ENCODE assay signal across 16 mouse cellular contexts in genomic region chr10:68589530-68590252, GRCm38 (mm10). TPM values are rescaled to one million over a fixed set of nuclear protein-coding genes. Genes with fewer than 3 reads are reported as not detected.
A peak's percentile ranks its signal among the peaks of the same experiment; 100 is the strongest.
DNase-seq lines count a peak whose midpoint lies in the region; ATAC-seq lines count a peak whose summit lies in the region.
"Had no signal": no experiment of that assay in that cellular context is flagged by ENCODE, and none has a peak within 500 bp of the region (broad histone marks: within the 10 kb centered on the region; RNA-seq: fewer than 3 reads in every experiment).

No protein-coding gene starts in this region.

- H3K36me3 ChIP-seq in hindbrain, embryonic 15.5 days: no peaks in the 10 kb centered on the region
- H3K36me3 ChIP-seq in hindbrain, embryonic 12.5 days: no peaks in the 10 kb centered on the region
- H3K36me3 ChIP-seq in midbrain, embryonic 14.5 days (ENCODE audit: control insufficient read depth, insufficient read depth, low read length): no peaks in the 10 kb centered on the region
- no peaks in the 10 kb centered on the region for H3K36me3 ChIP-seq in midbrain, embryonic 15.5 days (replicated peaks)
- no peaks in the 10 kb centered on the region for H3K36me3 ChIP-seq in intestine, embryonic 15.5 days
- H3K36me3 ChIP-seq: liver, embryonic 15.5 days; midbrain, embryonic 10.5 days had no signal

- no peak overlapping the region for H3K27ac ChIP-seq in hindbrain, embryonic 15.5 days (replicated peaks)
- no peak overlapping the region for H3K27ac ChIP-seq in hindbrain, embryonic 12.5 days
- H3K27ac ChIP-seq in midbrain, embryonic 14.5 days (replicated peaks; ENCODE audit: low read depth, low read length): no peak overlapping the region
- no peak overlapping the region for H3K27ac ChIP-seq in midbrain, embryonic 15.5 days
- H3K27ac ChIP-seq in intestine, embryonic 15.5 days: no peak overlapping the region
- H3K27ac ChIP-seq: liver, embryonic 15.5 days; midbrain, embryonic 10.5 days; stomach, postnatal 0 days had no signal

- H3K9ac ChIP-seq in hindbrain, embryonic 15.5 days: no peak overlapping the region
- no peak overlapping the region for H3K9ac ChIP-seq in hindbrain, embryonic 12.5 days
- H3K9ac ChIP-seq in midbrain, embryonic 14.5 days (replicated peaks; ENCODE audit: low read length): no peak overlapping the region
- H3K9ac ChIP-seq in midbrain, embryonic 15.5 days: no peak overlapping the region
- no peak overlapping the region for H3K9ac ChIP-seq in intestine, embryonic 15.5 days
- H3K9ac ChIP-seq: liver, embryonic 15.5 days had no signal

- 56% methylated on average over 11 of the region's 11 CpGs for WGBS in hindbrain, embryonic 15.5 days
- WGBS in hindbrain, embryonic 12.5 days: 74% methylated on average over 11 of the region's 11 CpGs
- 77% methylated on average over 11 of the region's 11 CpGs for WGBS in midbrain, embryonic 14.5 days
- 61% methylated on average over 11 of the region's 11 CpGs for WGBS in midbrain, embryonic 15.5 days
- 69% methylated on average over 11 of the region's 11 CpGs for WGBS in intestine, embryonic 15.5 days

- H3K4me2 ChIP-seq in hindbrain, embryonic 15.5 days: no peak overlapping the region
- no peak overlapping the region for H3K4me2 ChIP-seq in hindbrain, embryonic 12.5 days (replicated peaks)
- H3K4me2 ChIP-seq in midbrain, embryonic 14.5 days (ENCODE audit: low read length): no peak overlapping the region
- H3K4me2 ChIP-seq in midbrain, embryonic 15.5 days: no peak overlapping the region
- no peak overlapping the region for H3K4me2 ChIP-seq in intestine, embryonic 15.5 days (replicated peaks)
- H3K4me2 ChIP-seq: liver, embryonic 15.5 days had no signal

- DNase-seq in midbrain, embryonic 14.5 days: peak; percentile 52
- DNase-seq in fibroblast of lung, adult 2 months (ENCODE audit: low read depth): peak; percentile 27
- no peak for DNase-seq in cerebellum, postnatal 25 days
- DNase-seq: cerebellum, postnatal 14 days; gastrocnemius, postnatal 36 days; heart, postnatal 14 days; kidney, adult 11 months; thymus, postnatal 4 days had no signal

- ATAC-seq in hindbrain, embryonic 15.5 days (ENCODE audit: low FRiP score, low read depth): 0 out of 2 replicates have a peak, but pooled peaks have one; percentile 38
- ATAC-seq in hindbrain, embryonic 12.5 days (ENCODE audit: low FRiP score): no peak
- no peak for ATAC-seq in midbrain, embryonic 14.5 days (ENCODE audit: low FRiP score, low TSS enrichment)
- no peak for ATAC-seq in midbrain, embryonic 15.5 days (replicated peaks)
- ATAC-seq in intestine, embryonic 15.5 days: no peak
- ATAC-seq: Patski had no signal

- no peaks in the 10 kb centered on the region for H3K9me3 ChIP-seq in hindbrain, embryonic 15.5 days
- no peaks in the 10 kb centered on the region for H3K9me3 ChIP-seq in hindbrain, embryonic 12.5 days (replicated peaks)
- H3K9me3 ChIP-seq in midbrain, embryonic 14.5 days (ENCODE audit: control insufficient read depth, low read length): no peaks in the 10 kb centered on the region
- H3K9me3 ChIP-seq in midbrain, embryonic 15.5 days: no peaks in the 10 kb centered on the region
- no peaks in the 10 kb centered on the region for H3K9me3 ChIP-seq in intestine, embryonic 15.5 days
- H3K9me3 ChIP-seq: liver, embryonic 15.5 days; midbrain, embryonic 10.5 days had no signal

- H3K4me1 ChIP-seq in hindbrain, embryonic 15.5 days (replicated peaks): no peaks in the 10 kb centered on the region
- no peaks in the 10 kb centered on the region for H3K4me1 ChIP-seq in hindbrain, embryonic 12.5 days
- no peaks in the 10 kb centered on the region for H3K4me1 ChIP-seq in midbrain, embryonic 14.5 days (ENCODE audit: control insufficient read depth, insufficient read depth, low read length)
- no peaks in the 10 kb centered on the region for H3K4me1 ChIP-seq in midbrain, embryonic 15.5 days
- no peaks in the 10 kb centered on the region for H3K4me1 ChIP-seq in intestine, embryonic 15.5 days (replicated peaks)
- H3K4me1 ChIP-seq: liver, embryonic 15.5 days had no signal

- H3K4me3 ChIP-seq in hindbrain, embryonic 15.5 days: no peak overlapping the region
- no peak overlapping the region for H3K4me3 ChIP-seq in hindbrain, embryonic 12.5 days
- no peak overlapping the region for H3K4me3 ChIP-seq in midbrain, embryonic 14.5 days (replicated peaks; ENCODE audit: low read depth, low read length)
- no peak overlapping the region for H3K4me3 ChIP-seq in midbrain, embryonic 15.5 days
- no peak overlapping the region for H3K4me3 ChIP-seq in intestine, embryonic 15.5 days (replicated peaks)
- H3K4me3 ChIP-seq: liver, embryonic 15.5 days; midbrain, embryonic 10.5 days had no signal

- H3K27me3 ChIP-seq in hindbrain, embryonic 15.5 days: no peaks in the 10 kb centered on the region
- no peaks in the 10 kb centered on the region for H3K27me3 ChIP-seq in hindbrain, embryonic 12.5 days
- H3K27me3 ChIP-seq in midbrain, embryonic 14.5 days (ENCODE audit: control insufficient read depth, insufficient read depth, low read length): no peaks in the 10 kb centered on the region
- H3K27me3 ChIP-seq in midbrain, embryonic 15.5 days (replicated peaks): no peaks in the 10 kb centered on the region
- no peaks in the 10 kb centered on the region for H3K27me3 ChIP-seq in intestine, embryonic 15.5 days (replicated peaks)
- H3K27me3 ChIP-seq: liver, embryonic 15.5 days; Patski had no signal

RNA-seq across cellular contexts. Expression of gene Cabcoco1, which starts 48.0 kb away (rescaled TPM):
- polyA plus RNA-seq in hindbrain, embryonic 15.5 days (2015; fragmentation: Nextera tagmentation; extraction: Ambion mirVana): 1.7 and 3.4 TPM in 2 replicates
- polyA plus RNA-seq in hindbrain, embryonic 12.5 days (2016; fragmentation: Nextera tagmentation; extraction: Ambion mirVana): 1.0 and 1.1 TPM in 2 replicates
- 1.1 and 1.3 TPM in 2 replicates for polyA plus RNA-seq in midbrain, embryonic 14.5 days (2014; fragmentation: Nextera tagmentation; extraction: Ambion mirVana)
- 0.79 and 1.4 TPM in 2 replicates for polyA plus RNA-seq in midbrain, embryonic 15.5 days (2015; fragmentation: Nextera tagmentation; extraction: Ambion mirVana)
- 5.6 and 7.4 TPM in 2 replicates for polyA plus RNA-seq in intestine, embryonic 15.5 days (2015; fragmentation: Nextera tagmentation; extraction: Ambion mirVana)
- polyA plus RNA-seq: midbrain, embryonic 10.5 days; Patski had no signal

Comparison
In these comparisons a context has a peak if more than half of its experiments do, and no peak if none do; other contexts are left out.
1. DNase-seq: peak in midbrain, embryonic 14.5 days (single experiment) and fibroblast of lung, adult 2 months (single experiment); none in cerebellum, postnatal 25 days (0 of 2).